Mouse (Mus musculus) limb, embryonic 13.5 days (tissue): ENCODE results near the gene Zmynd11. TPM values are rescaled to one million over a fixed set of nuclear protein-coding genes. Genes with fewer than 3 reads are reported as not detected.

Experiments
- ATAC-seq: fragments of 200-750 bp; cut with Nextera tagmentation; 2 replicates; pipeline ENCODE4 v1.8.0; 2017; ENCODE audit warnings: low read depth, moderate number of reproducible peaks, moderate TSS enrichment; ENCODE audit not compliant: low FRiP score
- H3K27ac ChIP-seq: fragments of 300-500 bp; sonication (generic); 2 replicates; pipeline ENCODE4 v1.5.1; 2015; ENCODE audit warnings: inconsistent platforms, mild to moderate bottlenecking, moderate library complexity
- H3K27me3 ChIP-seq: fragments of 300-500 bp; sonication (generic); 2 replicates; pipeline ENCODE4 v1.6.1; 2015; ENCODE audit warnings: mild to moderate bottlenecking, inconsistent platforms
- H3K36me3 ChIP-seq: fragments of 300-500 bp; sonication (generic); 2 replicates; pipeline ENCODE4 v1.6.1; 2015; ENCODE audit warnings: inconsistent platforms, mild to moderate bottlenecking, moderate library complexity
- H3K4me1 ChIP-seq: fragments of 300-500 bp; sonication (generic); 2 replicates; pipeline ENCODE4 v1.6.1; 2015; ENCODE audit warnings: inconsistent platforms
- H3K4me2 ChIP-seq: fragments of 300-500 bp; sonication (generic); replicated peaks from 2 replicates; pipeline ENCODE4 v1.6.1; 2015; ENCODE audit warnings: inconsistent platforms, mild to moderate bottlenecking, moderate library complexity
- H3K4me3 ChIP-seq: fragments of 300-500 bp; sonication (generic); 2 replicates; pipeline ENCODE4 v1.5.1; 2015; ENCODE audit warnings: moderate library complexity, mild to moderate bottlenecking, inconsistent platforms
- H3K9ac ChIP-seq: fragments of 300-500 bp; sonication (generic); 2 replicates; pipeline ENCODE4 v1.6.1; 2015; ENCODE audit warnings: mild to moderate bottlenecking, inconsistent platforms
- H3K9me3 ChIP-seq: fragments of 300-500 bp; sonication (generic); 2 replicates; pipeline ENCODE4 v1.6.1; 2016; ENCODE audit warnings: inconsistent platforms
- WGBS: fragments of 180-500 bp; shearing (Covaris S2); methylation state at CpG from one replicate; pipeline ENCODE4 v1.1.7; 2015; 5-methylcytosine and 5-hydroxymethylcytosine counted together
- polyA plus RNA-seq: library from polyadenylated mRNA; unstranded; fragments of >200 nt; fragmentation: Nextera tagmentation; extraction: Ambion mirVana; gene quantifications from 2 replicates; pipeline ENCODE4 v1.2.1, GENCODE M21; 2015

Zmynd11 gene
- polyA plus RNA-seq, 1 experiment from 2014 or later, result 127 TPM

- peak; percentile 80; the same call in 1 of the 2 replicates for ATAC-seq
- Histone ChIP-seq H3K9ac (no peak overlapping the region), H3K27ac (peak overlapping the region; percentile 39; the same call in 1 of the 2 replicates), H3K9me3 (no peaks in the 10 kb centered on the region), H3K4me3 (no peak overlapping the region), H3K27me3 (no peaks in the 10 kb centered on the region), H3K4me1 (peaks cover 17% of the 10 kb centered on the region), H3K36me3 (peaks cover 20% of the 10 kb centered on the region), H3K4me2 (no peak overlapping the region)
- 49% methylated on average over 7 of the region's 7 CpGs for WGBS
Observed at GRCm38 (mm10) chr13:9708433-9709240, 56.5 kb downstream of the Zmynd11 start.

GRCm38 (mm10) chr13:9706720-9707119 lies 58.4 kb downstream of the Zmynd11 start:
- Histone ChIP-seq H3K4me3 (no peak overlapping the region), H3K27ac (no peak overlapping the region), H3K9me3 (no peaks in the 10 kb centered on the region), H3K4me1 (peaks cover 17% of the 10 kb centered on the region), H3K9ac (no peak overlapping the region), H3K4me2 (no peak overlapping the region), H3K27me3 (no peaks in the 10 kb centered on the region), H3K36me3 (peaks cover 23% of the 10 kb centered on the region)
- no peak for ATAC-seq
- 90% methylated on average over 8 of the region's 8 CpGs for WGBS

GRCm38 (mm10) chr13:9702615-9703235 lies 62.4 kb downstream of the Zmynd11 start:
- Histone ChIP-seq H3K27me3 (no peaks in the 10 kb centered on the region), H3K36me3 (peaks cover 30% of the 10 kb centered on the region), H3K4me2 (no peak overlapping the region), H3K27ac (no peak overlapping the region), H3K4me3 (no peak overlapping the region), H3K4me1 (no peaks in the 10 kb centered on the region), H3K9me3 (no peaks in the 10 kb centered on the region), H3K9ac (no peak overlapping the region)
- no peak for ATAC-seq
- WGBS, result 67% methylated on average over 12 of the region's 12 CpGs

- no peak for ATAC-seq
- Histone ChIP-seq H3K4me1 (no peaks in the 10 kb centered on the region), H3K4me2 (no peak overlapping the region), H3K27me3 (no peaks in the 10 kb centered on the region), H3K9me3 (no peaks in the 10 kb centered on the region), H3K9ac (no peak overlapping the region), H3K4me3 (no peak overlapping the region), H3K27ac (no peak overlapping the region), H3K36me3 (peaks cover 72% of the 10 kb centered on the region)
- 95% methylated on average over 4 of the region's 4 CpGs for WGBS
Observed at GRCm38 (mm10) chr13:9697340-9697739, 67.8 kb downstream of the Zmynd11 start.

GRCm38 (mm10) chr13:9695809-9696208 lies 69.3 kb downstream of the Zmynd11 start:
- Histone ChIP-seq H3K4me3 (no peak overlapping the region), H3K9me3 (no peaks in the 10 kb centered on the region), H3K9ac (no peak overlapping the region), H3K27me3 (no peaks in the 10 kb centered on the region), H3K27ac (no peak overlapping the region), H3K4me1 (no peaks in the 10 kb centered on the region), H3K4me2 (no peak overlapping the region), H3K36me3 (peaks cover 71% of the 10 kb centered on the region)
- peak; percentile 67 for ATAC-seq

- no peaks in the 10 kb centered on the region for H3K27me3 ChIP-seq
- no peak overlapping the region for H3K4me2 ChIP-seq
- peaks cover 75% of the 10 kb centered on the region for H3K36me3 ChIP-seq
- no peak overlapping the region for H3K4me3 ChIP-seq
- no peak overlapping the region for H3K27ac ChIP-seq
- H3K9ac ChIP-seq, result no peak overlapping the region
- ATAC-seq, result no peak
- H3K9me3 ChIP-seq, result no peaks in the 10 kb centered on the region
- 79% methylated on average over 4 of the region's 4 CpGs for WGBS
- H3K4me1 ChIP-seq, result no peaks in the 10 kb centered on the region
Observed at GRCm38 (mm10) chr13:9695403-9695802, 69.7 kb downstream of the Zmynd11 start.

- ATAC-seq, result no peak
- Histone ChIP-seq H3K9ac (no peak overlapping the region), H3K4me1 (no peaks in the 10 kb centered on the region), H3K9me3 (no peaks in the 10 kb centered on the region), H3K4me2 (no peak overlapping the region), H3K4me3 (no peak overlapping the region), H3K27ac (no peak overlapping the region), H3K27me3 (no peaks in the 10 kb centered on the region), H3K36me3 (peaks cover 79% of the 10 kb centered on the region)
- WGBS, result 92% methylated on average over 6 of the region's 6 CpGs
Observed at GRCm38 (mm10) chr13:9694651-9695050, 70.5 kb downstream of the Zmynd11 start.

- H3K9ac ChIP-seq, result no peak overlapping the region
- no peak overlapping the region for H3K27ac ChIP-seq
- H3K27me3 ChIP-seq, result no peaks in the 10 kb centered on the region
- no peaks in the 10 kb centered on the region for H3K4me1 ChIP-seq
- no peak overlapping the region for H3K4me2 ChIP-seq
- ATAC-seq, result no peak
- H3K4me3 ChIP-seq, result no peak overlapping the region
- no peaks in the 10 kb centered on the region for H3K9me3 ChIP-seq
- WGBS, result 78% methylated on average over 3 of the region's 3 CpGs
- peaks cover 91% of the 10 kb centered on the region for H3K36me3 ChIP-seq
Observed at GRCm38 (mm10) chr13:9692876-9693275, 72.3 kb downstream of the Zmynd11 start.

- Histone ChIP-seq H3K9ac (no peak overlapping the region), H3K27ac (no peak overlapping the region), H3K4me2 (no peak overlapping the region), H3K36me3 (peaks cover 86% of the 10 kb centered on the region), H3K4me3 (no peak overlapping the region), H3K9me3 (no peaks in the 10 kb centered on the region), H3K27me3 (no peaks in the 10 kb centered on the region), H3K4me1 (no peaks in the 10 kb centered on the region)
- no peak for ATAC-seq
- WGBS, result 90% methylated on average over 16 of the region's 16 CpGs
Observed at GRCm38 (mm10) chr13:9689366-9689765, 75.8 kb downstream of the Zmynd11 start.

- H3K4me3 ChIP-seq, result no peak overlapping the region
- no peak for ATAC-seq
- H3K4me2 ChIP-seq, result no peak overlapping the region
- H3K27me3 ChIP-seq, result no peaks in the 10 kb centered on the region
- no peaks in the 10 kb centered on the region for H3K4me1 ChIP-seq
- no peak overlapping the region for H3K9ac ChIP-seq
- H3K27ac ChIP-seq, result no peak overlapping the region
- 92% methylated on average over 11 of the region's 11 CpGs for WGBS
- H3K36me3 ChIP-seq, result peaks cover 91% of the 10 kb centered on the region
- H3K9me3 ChIP-seq, result no peaks in the 10 kb centered on the region
Observed at GRCm38 (mm10) chr13:9686765-9687164, 78.4 kb downstream of the Zmynd11 start.

GRCm38 (mm10) chr13:9686261-9686660 lies 78.9 kb downstream of the Zmynd11 start:
- H3K27ac ChIP-seq, result no peak overlapping the region
- WGBS, result 94% methylated on average over 7 of the region's 7 CpGs
- peaks cover 93% of the 10 kb centered on the region for H3K36me3 ChIP-seq
- no peak overlapping the region for H3K4me3 ChIP-seq
- no peaks in the 10 kb centered on the region for H3K9me3 ChIP-seq
- H3K4me2 ChIP-seq, result no peak overlapping the region
- no peaks in the 10 kb centered on the region for H3K27me3 ChIP-seq
- no peak for ATAC-seq
- no peaks in the 10 kb centered on the region for H3K4me1 ChIP-seq
- no peak overlapping the region for H3K9ac ChIP-seq

GRCm38 (mm10) chr13:9684153-9684923 lies 80.8 kb downstream of the Zmynd11 start:
- no peak overlapping the region for H3K4me2 ChIP-seq
- no peak overlapping the region for H3K9ac ChIP-seq
- no peaks in the 10 kb centered on the region for H3K27me3 ChIP-seq
- ATAC-seq, result no peak
- H3K27ac ChIP-seq, result no peak overlapping the region
- no peak overlapping the region for H3K4me3 ChIP-seq
- no peaks in the 10 kb centered on the region for H3K4me1 ChIP-seq
- WGBS, result 97% methylated on average over 11 of the region's 11 CpGs
- peaks cover 77% of the 10 kb centered on the region for H3K36me3 ChIP-seq
- no peaks in the 10 kb centered on the region for H3K9me3 ChIP-seq
